Mouse (Mus musculus) embryonic facial prominence, embryonic 14.5 days (tissue): ENCODE results near the gene Rbm19. TPM values are rescaled to one million over a fixed set of nuclear protein-coding genes. Genes with fewer than 3 reads are reported as not detected.
"Not testable (repeated sequence)": the region's sequence is repeated elsewhere in the genome, so short reads cannot be mapped to it uniquely, and the experiment has no call there.

ENCODE experiments used
- ATAC-seq: fragments of 200-750 bp; cut with Nextera tagmentation; 2 replicates; pipeline ENCODE4 v1.8.0; 2017; ENCODE audit warnings: low read depth, moderate number of reproducible peaks, moderate TSS enrichment
- DNase-seq: peaks from one replicate; pipeline ENCODE4 v3.0.0-alpha.2; 2015; ENCODE audit warnings: low spot score
- H3K27ac ChIP-seq: fragments of 300-500 bp; sonication (generic); replicated peaks from 2 replicates; pipeline ENCODE4 v1.5.1; 2014; ENCODE audit warnings: low read depth, mild to moderate bottlenecking, low read length, moderate library complexity
- H3K27me3 ChIP-seq: fragments of 300-500 bp; sonication (generic); replicated peaks from 2 replicates; pipeline ENCODE4 v1.6.1; 2014; ENCODE audit warnings: low read length; ENCODE audit not compliant: control insufficient read depth, insufficient read depth
- H3K36me3 ChIP-seq: fragments of 300-500 bp; sonication (generic); 2 replicates; pipeline ENCODE4 v1.6.1; 2014; ENCODE audit warnings: low read length, mixed read lengths; ENCODE audit not compliant: control insufficient read depth, insufficient read depth
- H3K4me1 ChIP-seq: fragments of 300-500 bp; sonication (generic); 2 replicates; pipeline ENCODE4 v1.6.1; 2014; ENCODE audit warnings: antibody characterized with exemption, low read length; ENCODE audit not compliant: control insufficient read depth, insufficient read depth
- H3K4me2 ChIP-seq: fragments of 300-500 bp; sonication (generic); 2 replicates; pipeline ENCODE4 v1.6.1; 2014; ENCODE audit warnings: low read depth, mild to moderate bottlenecking, low read length, moderate library complexity, mixed read lengths
- H3K4me3 ChIP-seq: fragments of 300-500 bp; sonication (generic); 2 replicates; pipeline ENCODE4 v1.5.1; 2014; ENCODE audit warnings: low read depth, mild to moderate bottlenecking, low read length
- H3K9ac ChIP-seq: fragments of 300-500 bp; sonication (generic); 2 replicates; pipeline ENCODE4 v1.6.1; 2014; ENCODE audit warnings: low read depth, mild to moderate bottlenecking, low read length, moderate library complexity, mixed read lengths
- H3K9me3 ChIP-seq: fragments of 300-500 bp; sonication (generic); 2 replicates; pipeline ENCODE4 v1.6.1; 2016; ENCODE audit warnings: low read length; ENCODE audit not compliant: control insufficient read depth
- WGBS: fragments of 180-500 bp; shearing (Covaris S2); extraction: QIAGEN DNeasy Blood & Tissue Kit; methylation state at CpG from one replicate; pipeline ENCODE4 v1.1.7; 2014; 5-methylcytosine and 5-hydroxymethylcytosine counted together
- polyA plus RNA-seq: library from polyadenylated mRNA; unstranded; fragments of >200 nt; fragmentation: Nextera tagmentation; extraction: Ambion mirVana; gene quantifications from 2 replicates; pipeline ENCODE4 v1.2.1, GENCODE M21; 2014

Rbm19 gene
- polyA plus RNA-seq, 1 experiment from 2014 or later: 14.4 TPM

DNA sequence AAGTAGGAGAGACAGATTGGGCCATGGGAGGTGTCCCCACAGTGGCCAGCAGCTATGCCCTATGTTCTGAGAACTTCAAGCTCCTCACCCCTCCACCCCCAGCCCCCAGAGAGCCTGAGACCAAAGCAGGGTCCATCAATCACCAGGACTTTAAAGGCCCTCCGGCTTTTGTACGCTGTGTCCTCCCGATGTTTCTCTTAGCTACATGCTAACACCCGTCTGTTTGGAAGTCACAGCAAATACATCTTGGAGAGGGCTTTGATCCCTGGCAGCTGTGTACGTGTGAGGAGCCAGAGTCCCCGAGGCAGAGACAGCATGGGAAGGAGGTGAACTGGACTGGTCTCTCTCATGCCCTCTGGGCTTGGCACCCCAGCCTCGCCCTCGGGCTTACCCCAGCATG is 14.2 kb upstream of the Rbm19 start:
- H3K4me3 ChIP-seq: no peak overlapping the region
- 84% methylated on average over 8 of the region's 8 CpGs for WGBS
- H3K27me3 ChIP-seq: no peaks in the 10 kb centered on the region
- H3K9ac ChIP-seq: no peak overlapping the region
- no peaks in the 10 kb centered on the region for H3K36me3 ChIP-seq
- no peak overlapping the region for H3K4me2 ChIP-seq
- ATAC-seq (no peak), DNase-seq (no peak)
- H3K4me1 ChIP-seq: no peaks in the 10 kb centered on the region
- H3K27ac ChIP-seq: no peak overlapping the region
- no peaks in the 10 kb centered on the region for H3K9me3 ChIP-seq

DNA sequence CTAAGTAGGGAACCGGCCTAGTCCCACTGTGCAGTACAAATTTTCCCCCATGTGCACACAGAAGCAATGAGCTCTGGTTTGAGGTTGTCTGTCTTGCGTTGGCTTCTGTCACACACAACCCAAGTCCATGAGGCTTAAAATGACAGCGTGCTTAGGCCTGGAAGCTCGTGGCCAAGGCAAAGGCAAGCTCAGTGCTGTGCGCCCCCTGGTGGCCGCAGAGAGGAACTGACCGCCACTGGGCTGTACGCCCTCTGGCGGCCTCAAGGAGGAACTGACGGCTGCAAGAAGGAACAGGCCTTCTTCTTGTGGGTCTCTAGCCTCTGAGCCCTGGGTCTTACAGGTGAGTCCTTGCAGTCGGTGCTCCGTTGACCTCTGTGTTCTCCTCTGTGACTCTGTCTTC is 13.5 kb upstream of the Rbm19 start:
- DNase-seq (peak; percentile 60), ATAC-seq (no peak)
- no peaks in the 10 kb centered on the region for H3K36me3 ChIP-seq
- H3K27me3 ChIP-seq: no peaks in the 10 kb centered on the region
- WGBS: 14% methylated on average over 10 of the region's 12 CpGs
- no peak overlapping the region for H3K27ac ChIP-seq
- no peaks in the 10 kb centered on the region for H3K4me1 ChIP-seq
- H3K4me3 ChIP-seq: no peak overlapping the region
- no peaks in the 10 kb centered on the region for H3K9me3 ChIP-seq
- no peak overlapping the region for H3K9ac ChIP-seq
- no peak overlapping the region for H3K4me2 ChIP-seq

DNA sequence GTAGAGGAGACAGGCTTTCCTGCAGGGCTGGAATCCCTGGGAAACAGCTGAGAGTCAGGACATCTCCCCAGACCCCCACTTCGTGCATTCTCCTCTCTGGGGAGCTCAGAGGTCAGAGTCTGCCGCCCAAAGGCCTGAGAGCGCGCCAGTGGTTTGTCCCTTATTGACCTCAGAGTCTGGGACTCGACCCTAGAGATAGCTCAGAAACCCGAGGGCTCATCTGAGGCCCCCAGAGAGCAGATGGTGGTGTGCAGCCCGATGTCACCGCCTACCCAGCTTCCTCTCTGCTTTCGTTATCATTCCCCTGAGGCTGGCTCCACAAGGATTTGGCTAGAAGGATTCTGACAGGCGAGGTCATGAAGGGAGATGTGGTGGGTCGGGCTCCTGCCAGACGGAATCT is 12.8 kb upstream of the Rbm19 start:
- no peaks in the 10 kb centered on the region for H3K9me3 ChIP-seq
- H3K4me3 ChIP-seq: no peak overlapping the region
- no peaks in the 10 kb centered on the region for H3K4me1 ChIP-seq
- DNase-seq (no peak), ATAC-seq (no peak)
- H3K4me2 ChIP-seq: no peak overlapping the region
- WGBS: 37% methylated on average over 12 of the region's 12 CpGs
- no peak overlapping the region for H3K27ac ChIP-seq
- no peaks in the 10 kb centered on the region for H3K27me3 ChIP-seq
- H3K36me3 ChIP-seq: no peaks in the 10 kb centered on the region
- H3K9ac ChIP-seq: no peak overlapping the region

DNA sequence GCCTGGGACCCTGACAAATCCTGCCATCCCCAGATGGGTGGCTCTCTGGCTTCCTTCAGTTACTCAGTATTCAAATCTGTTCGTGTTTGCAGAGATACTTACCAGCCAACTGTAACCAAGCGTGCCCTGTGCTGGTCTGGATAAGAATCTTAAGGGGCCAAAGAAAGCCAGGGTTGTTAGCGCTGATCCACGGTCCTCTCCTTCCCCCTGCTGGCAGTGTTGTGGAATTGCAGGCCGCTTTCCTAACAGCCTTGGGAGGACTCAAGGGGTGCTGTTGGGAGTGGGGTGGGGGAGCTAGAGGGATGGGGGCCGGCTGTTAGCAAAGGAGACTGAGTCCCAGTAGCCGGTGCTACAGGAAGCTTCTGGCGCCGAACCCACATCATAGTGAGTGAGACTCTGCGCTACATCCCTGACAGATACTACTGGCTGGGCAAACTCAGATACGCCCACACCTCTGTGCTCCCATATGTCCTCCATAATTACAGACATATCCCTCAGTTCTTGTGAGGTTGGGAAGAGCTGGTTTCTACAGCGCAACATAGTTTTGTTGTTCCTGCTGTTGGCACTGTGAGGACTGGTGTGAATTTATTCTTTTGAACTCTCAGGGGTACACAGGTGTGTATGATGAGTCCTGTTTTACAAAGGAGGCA is 9.7 kb upstream of the Rbm19 start:
- Histone ChIP-seq H3K27me3 (no peaks in the 10 kb centered on the region), H3K9ac (no peak overlapping the region), H3K36me3 (no peaks in the 10 kb centered on the region), H3K4me3 (no peak overlapping the region), H3K4me1 (no peaks in the 10 kb centered on the region), H3K27ac (no peak overlapping the region), H3K4me2 (no peak overlapping the region), H3K9me3 (no peaks in the 10 kb centered on the region)
- DNase-seq (peak; percentile 44), ATAC-seq (peak; percentile 30; the same call in 1 of the 2 replicates)
- 26% methylated on average over 11 of the region's 12 CpGs for WGBS

DNA sequence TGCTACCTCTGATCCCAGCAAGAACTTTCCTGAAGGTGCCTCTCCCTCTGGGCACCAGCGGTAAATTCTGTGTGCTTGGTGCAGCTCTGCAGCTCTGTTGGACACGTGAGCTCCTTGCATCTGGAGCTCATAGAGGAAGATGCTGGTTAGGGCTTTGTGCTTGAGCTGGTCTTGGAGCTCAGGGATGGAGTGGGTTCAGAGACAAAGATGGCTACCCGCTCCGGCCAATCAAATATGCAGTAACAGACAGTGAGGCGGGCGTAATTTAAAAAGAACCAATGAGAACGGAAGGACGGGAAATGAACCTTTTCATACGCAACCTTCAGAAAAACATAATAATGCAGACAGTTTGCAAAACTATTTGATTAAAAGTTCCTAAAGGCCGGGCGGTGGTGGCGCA is 1.9 kb upstream of the Rbm19 start:
- Histone ChIP-seq H3K27me3 (no peaks in the 10 kb centered on the region), H3K9me3 (no peaks in the 10 kb centered on the region), H3K4me2 (no peak overlapping the region), H3K4me3 (no peak overlapping the region), H3K27ac (no peak overlapping the region), H3K9ac (no peak overlapping the region), H3K4me1 (no peaks in the 10 kb centered on the region), H3K36me3 (0 out of 2 replicates have a peak, but pooled peaks cover 8% of the 10 kb centered on the region)
- DNase-seq (no peak), ATAC-seq (no peak)
- WGBS: 84% methylated on average over 12 of the region's 12 CpGs

DNA sequence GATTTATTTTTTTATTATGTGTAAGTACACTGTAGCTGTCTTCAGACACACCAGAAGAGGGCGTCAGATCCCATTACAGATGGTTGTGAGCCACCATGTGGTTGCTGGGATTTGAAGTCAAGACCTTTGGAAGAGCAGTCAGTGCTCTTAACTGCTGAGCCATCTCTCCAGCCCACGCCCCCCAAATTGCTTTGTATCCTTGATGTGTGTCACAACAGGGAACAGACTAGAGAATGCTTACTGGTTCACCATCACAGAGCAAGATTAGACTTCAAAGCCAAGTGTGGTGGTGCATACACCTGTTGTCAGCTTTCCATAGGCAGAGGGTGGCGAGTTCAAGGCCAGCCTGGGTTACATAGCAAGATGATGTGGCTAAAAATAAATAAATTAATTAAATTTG is 896 bp downstream of the Rbm19 start:
- Histone ChIP-seq H3K4me3 (peak overlapping the region; percentile 78), H3K36me3 (peaks cover 35% of the 10 kb centered on the region), H3K4me2 (peak overlapping the region; percentile 94)
- not testable (repeated sequence) for H3K27ac ChIP-seq, H3K9ac ChIP-seq, H3K27me3 ChIP-seq, H3K9me3 ChIP-seq, H3K4me1 ChIP-seq, ATAC-seq, DNase-seq
- WGBS: 52% methylated on average over 3 of the region's 3 CpGs

DNA sequence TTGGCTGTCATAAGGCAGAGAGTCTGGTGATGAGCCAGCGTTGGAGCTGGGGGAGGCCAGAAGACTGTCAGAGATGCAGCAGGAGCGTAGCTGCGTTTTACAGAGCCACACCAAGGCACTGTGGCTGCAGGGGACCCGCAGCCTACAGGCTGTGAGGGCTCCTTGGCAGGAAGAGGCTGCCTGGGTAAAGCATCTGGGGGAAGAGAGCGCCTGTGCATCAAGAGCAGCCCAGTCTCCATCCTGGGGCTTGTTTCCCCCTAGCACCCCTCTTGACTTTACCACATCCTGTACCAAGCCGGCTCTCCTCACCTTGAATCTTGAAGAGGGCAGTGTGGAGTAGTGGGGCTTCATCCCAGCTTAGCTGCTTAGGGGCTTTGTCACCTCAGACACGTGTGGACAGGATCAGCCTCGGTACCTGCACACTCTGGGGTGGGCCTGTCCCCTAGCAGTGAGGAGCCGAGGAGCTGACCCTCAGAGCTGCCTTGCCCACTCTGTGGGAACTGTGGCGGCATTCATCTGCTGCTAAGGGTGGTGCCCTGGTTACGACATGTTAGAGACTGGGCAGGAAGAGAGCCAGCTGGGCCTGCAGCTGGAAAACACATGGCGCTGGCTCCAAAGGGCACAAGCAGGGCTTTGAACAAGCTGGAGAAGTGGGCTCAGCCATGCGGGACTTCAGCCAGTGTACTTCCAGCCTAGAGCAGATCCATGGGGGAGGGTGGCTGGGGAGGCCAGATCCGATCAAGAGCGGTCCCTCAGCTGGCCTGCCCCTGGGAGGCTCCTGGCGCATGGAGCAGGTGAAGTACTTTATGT is 8.8 kb downstream of the Rbm19 start:
- H3K27me3 ChIP-seq: no peaks in the 10 kb centered on the region
- no peak overlapping the region for H3K9ac ChIP-seq
- H3K27ac ChIP-seq: no peak overlapping the region
- ATAC-seq (no peak), DNase-seq (no peak)
- H3K4me3 ChIP-seq: no peak overlapping the region
- H3K9me3 ChIP-seq: no peaks in the 10 kb centered on the region
- H3K4me2 ChIP-seq: no peak overlapping the region
- WGBS: 91% methylated on average over 16 of the region's 16 CpGs
- peaks cover 96% of the 10 kb centered on the region for H3K36me3 ChIP-seq
- no peaks in the 10 kb centered on the region for H3K4me1 ChIP-seq

DNA sequence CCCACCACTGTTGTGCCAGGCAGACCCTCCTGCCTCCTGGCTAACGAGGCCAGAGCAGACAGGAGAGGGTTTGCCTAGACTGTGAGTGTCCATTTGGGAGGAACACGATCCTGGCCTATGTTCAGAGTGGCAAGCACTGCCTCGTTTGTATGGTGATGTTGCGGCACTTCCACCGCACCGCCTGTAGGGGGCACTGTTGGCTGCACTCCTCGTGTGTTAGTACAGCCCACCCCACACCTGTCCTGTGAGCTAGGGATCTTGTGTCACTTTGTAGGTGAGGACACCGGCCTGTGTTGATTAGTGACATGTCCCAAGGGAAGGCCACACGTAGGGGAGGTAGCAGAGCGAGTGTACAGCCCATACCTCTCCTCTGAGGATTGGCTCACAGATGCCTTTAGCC is 11.4 kb downstream of the Rbm19 start:
- H3K9ac ChIP-seq: no peak overlapping the region
- H3K27me3 ChIP-seq: no peaks in the 10 kb centered on the region
- H3K36me3 ChIP-seq: peaks cover 94% of the 10 kb centered on the region
- no peak overlapping the region for H3K4me3 ChIP-seq
- H3K27ac ChIP-seq: no peak overlapping the region
- no peak overlapping the region for H3K4me2 ChIP-seq
- ATAC-seq: no peak
- 57% methylated on average over 10 of the region's 10 CpGs for WGBS
- no peak for DNase-seq
- H3K9me3 ChIP-seq: no peaks in the 10 kb centered on the region
- no peaks in the 10 kb centered on the region for H3K4me1 ChIP-seq

DNA sequence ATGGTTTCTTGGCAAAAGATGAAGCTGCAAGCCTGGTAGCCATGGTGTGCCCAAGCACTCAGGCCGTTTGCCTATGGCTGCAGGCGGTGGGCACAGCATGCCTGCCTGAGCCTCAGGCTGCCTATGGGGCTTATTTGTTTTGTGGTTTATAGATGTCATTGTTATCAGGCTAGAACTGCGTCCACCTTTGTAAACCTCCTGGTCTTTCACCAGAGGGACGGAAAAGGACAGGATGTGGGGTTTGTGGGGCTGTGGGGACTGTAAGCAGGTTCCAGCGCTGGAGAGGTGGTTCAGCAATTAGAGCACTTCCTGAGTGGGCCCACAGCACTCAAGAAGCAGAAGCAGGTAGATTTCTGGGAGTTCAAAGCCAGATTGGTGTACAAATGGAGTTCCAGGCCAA is 12.2 kb downstream of the Rbm19 start:
- no peak overlapping the region for H3K27ac ChIP-seq
- H3K4me2 ChIP-seq: no peak overlapping the region
- H3K36me3 ChIP-seq: peaks cover 93% of the 10 kb centered on the region
- DNase-seq: no peak
- WGBS: 87% methylated on average over 5 of the region's 5 CpGs
- no peak for ATAC-seq
- H3K9me3 ChIP-seq: no peaks in the 10 kb centered on the region
- no peaks in the 10 kb centered on the region for H3K4me1 ChIP-seq
- no peak overlapping the region for H3K9ac ChIP-seq
- H3K27me3 ChIP-seq: no peaks in the 10 kb centered on the region
- H3K4me3 ChIP-seq: no peak overlapping the region
